Mouse (Mus musculus) T-cell, adult 66 days (primary cell): ENCODE data around the gene Polr3h. TPM values are rescaled to one million over a fixed set of nuclear protein-coding genes. Genes with fewer than 3 reads are reported as not detected.

Experiments
- total RNA-seq, 2 experiments: library from RNA; stranded (reverse); gene quantifications; 3 replicates in 1 of 2; 4 replicates in 1 of 2; pipeline ENCODE4 v1.2.4; 2023

Gene Polr3h
- 10 to 100 TPM; 13.7 to 14.7 TPM for total RNA-seq

DNA sequence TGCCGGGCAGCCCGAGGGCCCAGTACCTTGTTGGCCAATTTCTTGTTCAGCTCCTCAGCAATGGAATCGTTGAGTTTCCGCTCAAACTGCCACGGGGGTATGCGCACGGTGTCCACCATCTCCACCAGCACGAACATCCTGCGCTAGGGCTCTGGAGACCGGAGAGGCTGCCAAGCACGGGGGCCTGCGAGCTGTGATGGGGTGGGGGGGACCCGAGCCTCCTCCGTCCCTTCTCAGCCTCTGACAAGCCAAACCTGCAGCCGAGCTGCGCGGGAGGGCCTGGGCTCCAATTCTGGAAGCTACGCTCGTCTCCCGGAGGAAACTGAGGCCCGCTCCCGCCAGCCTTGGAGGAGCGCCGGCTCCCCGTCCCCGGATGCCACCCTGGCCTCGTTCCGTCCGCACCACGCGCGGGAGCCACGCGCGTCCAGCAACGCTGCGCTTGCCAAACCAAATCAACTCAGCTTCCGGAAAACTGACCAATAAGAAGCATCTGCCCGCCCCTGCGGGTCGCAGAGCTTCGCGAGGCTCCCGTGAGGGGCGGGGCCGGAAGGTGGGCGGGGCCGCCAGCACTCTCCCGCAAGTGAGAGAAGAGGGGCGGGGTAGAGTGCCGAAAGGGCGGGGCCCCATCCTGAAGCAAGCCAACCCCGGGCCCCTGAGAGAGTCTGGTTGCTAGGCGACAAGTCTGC lies at the start of gene Polr3h:
TSS of gene Polr3h (minus strand) at position 481 of the 686 bp plus-strand sequence.

DNA sequence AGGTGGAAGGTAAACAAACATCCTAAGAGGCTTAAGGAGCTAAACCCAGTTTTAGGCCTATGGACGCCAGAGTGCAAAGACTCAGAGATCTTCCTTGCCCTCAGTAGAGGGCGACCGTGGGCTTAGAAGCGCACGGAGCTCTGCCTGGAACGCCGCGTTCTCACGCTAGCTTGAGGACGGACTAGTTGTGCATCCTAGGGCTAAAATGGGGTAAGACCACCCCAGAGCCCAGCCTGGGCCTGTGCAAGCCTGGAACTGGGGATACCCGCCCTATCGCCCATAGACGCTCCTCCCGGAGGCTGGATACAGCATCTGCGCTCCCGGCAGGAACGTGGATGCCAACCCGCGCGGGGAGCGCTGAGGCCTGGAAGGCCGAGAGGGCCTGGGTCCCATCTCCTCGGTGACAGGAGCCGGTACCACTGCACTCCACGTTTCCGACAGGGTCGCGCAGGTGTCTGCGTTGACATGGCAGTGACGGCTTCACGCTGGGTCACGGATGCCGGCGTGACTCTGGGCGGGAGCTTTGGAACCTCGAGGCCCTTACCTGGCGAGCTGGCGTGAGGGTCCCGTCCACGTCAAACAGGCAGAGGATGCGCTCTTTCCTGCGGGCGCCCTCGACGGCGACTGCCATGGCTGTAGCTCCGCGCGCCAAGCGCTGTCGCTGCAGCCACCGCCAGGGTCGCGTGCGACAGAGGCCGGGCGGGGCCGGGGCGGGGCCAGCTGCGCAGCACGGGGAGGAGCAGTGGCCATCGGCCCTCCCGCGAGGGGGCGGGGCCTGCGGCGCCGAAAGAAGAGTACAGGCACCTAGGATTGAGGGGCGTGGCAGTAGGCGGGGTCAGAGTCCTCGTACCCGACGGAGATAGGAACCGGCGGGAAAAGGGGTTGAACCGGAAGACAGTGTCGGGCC lies 34.4 kb upstream of the Polr3h start, which contains the start of gene Pmm1:
TSS of gene Pmm1 (minus strand) at position 760 of the 907 bp plus-strand sequence.

GRCm38 (mm10) chr15:81936679-81937078 lies 10.6 kb upstream of the Polr3h start, which contains the start of gene Csdc2:
Csdc2 (plus strand) TSS chr15:81936759.

DNA sequence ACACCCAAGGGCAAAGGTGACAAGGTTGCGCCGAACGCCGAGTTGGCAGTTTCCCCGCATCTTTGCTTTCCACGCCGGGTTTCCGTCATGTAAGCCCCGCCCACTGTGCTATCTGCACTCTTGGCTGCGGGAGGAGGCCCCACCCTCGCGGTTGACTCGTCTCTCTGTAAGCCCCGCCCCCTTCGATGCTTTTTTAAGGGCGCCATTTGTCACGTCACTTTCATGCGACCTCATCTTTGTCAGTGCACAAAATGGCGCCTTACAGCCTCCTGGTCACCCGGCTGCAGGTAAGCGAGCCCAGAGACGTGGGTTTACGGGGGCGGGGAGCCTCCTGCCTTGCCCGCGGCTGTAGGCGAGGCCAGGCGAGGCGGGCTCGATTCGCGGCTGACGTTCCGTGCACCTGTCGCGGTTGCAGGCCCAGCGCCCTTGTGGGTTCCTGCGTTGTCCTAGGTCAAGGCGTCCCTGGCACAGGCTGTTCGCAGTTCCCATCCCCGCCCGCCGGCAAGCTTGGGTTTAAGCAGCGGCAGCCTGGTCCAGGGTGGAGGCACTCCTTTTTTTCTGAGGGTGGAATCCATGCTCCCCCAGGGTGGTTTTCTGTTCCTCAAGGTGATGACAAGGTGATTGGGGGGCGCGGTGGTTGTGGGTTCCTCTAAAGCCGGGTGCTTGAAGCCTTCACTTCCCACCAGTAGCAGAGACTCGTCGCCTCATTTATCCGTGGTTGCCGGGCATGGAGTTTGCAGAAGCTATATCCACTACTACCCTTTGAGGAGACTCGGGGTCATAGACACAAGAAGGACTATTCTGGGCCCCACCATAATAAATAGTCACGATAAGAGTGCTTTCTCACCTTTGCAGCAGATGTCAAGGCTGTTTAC lies 53.5 kb downstream of the Polr3h start, which contains the start of gene Aco2:
TSS of gene Aco2 (plus strand) at position 48 of the 875 bp plus-strand sequence.

DNA sequence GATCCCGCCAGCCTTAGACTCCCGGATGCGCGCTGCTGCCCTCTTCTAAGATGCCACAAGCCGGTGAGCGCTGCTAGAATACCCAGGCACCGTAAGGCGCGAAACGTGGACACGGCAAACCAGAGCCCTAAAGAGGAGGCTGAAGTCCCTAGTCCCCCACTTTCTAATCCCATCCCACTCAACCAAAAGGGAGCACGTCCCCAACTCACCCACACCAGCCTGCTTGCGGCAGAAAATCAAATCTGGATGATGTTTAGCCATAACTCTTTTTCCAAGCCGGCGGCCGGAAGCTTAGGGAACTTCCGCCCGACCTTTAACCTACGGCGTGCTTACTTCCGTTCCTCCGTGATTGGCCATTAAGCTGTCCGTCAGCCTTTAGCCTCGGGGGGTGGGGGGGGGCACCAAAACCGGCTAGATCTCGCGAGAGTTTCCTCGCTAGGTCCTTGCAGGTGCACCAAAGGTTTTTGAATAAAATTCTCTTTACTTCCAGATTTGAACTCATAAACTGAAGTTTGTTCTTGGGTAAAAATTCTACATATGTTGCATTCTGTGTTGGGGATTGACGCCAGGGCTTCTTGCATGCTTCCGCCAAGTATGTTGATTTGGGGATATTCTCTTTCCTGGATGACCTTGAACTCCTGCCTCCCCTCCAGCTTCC lies 54.3 kb downstream of the Polr3h start, which contains the start of gene Phf5a:
TSS of gene Phf5a (minus strand) at position 308 of the 658 bp plus-strand sequence.

DNA sequence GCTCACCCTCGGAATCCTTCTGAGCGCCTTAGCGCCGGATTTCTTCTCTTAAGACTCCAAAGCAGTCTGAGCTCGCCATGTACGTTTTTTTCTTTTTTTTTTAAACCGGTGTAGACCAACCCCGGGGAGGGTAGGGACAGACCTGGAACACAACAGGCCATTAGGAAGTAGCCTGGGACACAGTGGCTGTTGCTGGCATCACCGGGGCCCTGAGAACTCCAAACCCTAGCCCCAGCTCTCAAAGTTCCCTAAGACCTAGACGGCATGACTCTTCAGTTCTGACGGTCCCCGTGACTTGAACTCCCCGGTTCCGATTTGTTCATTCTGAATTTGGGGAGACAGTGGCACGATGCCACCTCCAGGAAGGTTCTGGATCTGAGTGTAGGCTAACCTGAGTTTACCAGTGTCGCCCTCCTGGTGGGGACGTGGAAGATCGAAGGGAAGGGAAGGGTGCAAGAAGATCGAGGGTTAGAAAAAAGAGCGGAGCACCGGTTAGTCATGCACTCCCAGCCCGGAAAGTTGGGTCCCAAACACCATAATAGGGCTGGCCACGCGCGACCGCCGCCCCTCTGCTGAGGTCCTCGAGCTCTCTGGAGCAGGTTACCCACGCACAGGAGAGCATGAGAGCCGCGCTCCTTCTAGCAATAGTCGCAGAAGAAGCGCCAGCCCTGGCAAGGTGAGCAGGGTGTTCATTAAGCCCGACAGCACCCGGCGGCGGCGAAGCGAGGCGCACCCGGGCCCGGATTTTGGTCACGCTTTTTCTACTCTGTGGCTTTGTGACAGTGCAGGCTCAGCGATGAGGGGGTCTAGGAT lies 67.3 kb downstream of the Polr3h start, which contains the start of gene Tob2:
TSS of gene Tob2 (minus strand) at position 280 of the 813 bp plus-strand sequence.

Other genes with a start within 250 kb of the Polr3h start
- under 1 TPM; 0.61 to 0.83 TPM for gene Chadl, start 229.0 kb downstream of the Polr3h start, total RNA-seq
- 10 to 100 TPM; 23.9 to 25.4 TPM for gene Zc3h7b, start 181.2 kb downstream of the Polr3h start, total RNA-seq
- 100 to 1,000 TPM in 1 of 2 experiments, 10 to 100 TPM in 1; 86.2 to 102 TPM for gene Rangap1, start 180.7 kb downstream of the Polr3h start, total RNA-seq
- gene Tef, start 123.8 kb downstream of the Polr3h start, total RNA-seq, result 10 to 100 TPM; 23.9 to 30.2 TPM
- 10 to 100 TPM; 69.8 to 93.5 TPM for gene Tob2, start 67.4 kb downstream of the Polr3h start, total RNA-seq
- gene Phf5a, start 54.3 kb downstream of the Polr3h start, total RNA-seq, result 10 to 100 TPM; 49.6 to 67.5 TPM
- gene Aco2, start 53.9 kb downstream of the Polr3h start, total RNA-seq, result 100 to 1,000 TPM; 142 to 155 TPM
- not detected for gene Csdc2, start 10.5 kb upstream of the Polr3h start, total RNA-seq
- 10 to 100 TPM; 24.9 to 30.5 TPM for gene Pmm1, start 34.7 kb upstream of the Polr3h start, total RNA-seq
- gene 1700029P11Rik, start 54.3 kb upstream of the Polr3h start, total RNA-seq, result not detected
- gene Xrcc6, start 61.6 kb upstream of the Polr3h start, total RNA-seq, result 10 to 100 TPM; 29.9 to 30.8 TPM
- 10 to 100 TPM; 24.7 to 25.5 TPM for gene Desi1, start 107.6 kb upstream of the Polr3h start, total RNA-seq
- gene Snu13, start 121.4 kb upstream of the Polr3h start, total RNA-seq, result 100 to 1,000 TPM; 106 to 113 TPM
- not detected for gene 4930407I10Rik, start 132.9 kb upstream of the Polr3h start, total RNA-seq
- gene Mei1, start 143.8 kb upstream of the Polr3h start, total RNA-seq, result not detected
- gene Ccdc134, start 201.7 kb upstream of the Polr3h start, total RNA-seq, result 10 to 100 TPM; 33.9 to 38.6 TPM
- 100 to 1,000 TPM; 179 to 196 TPM for gene Srebf2, start 220.9 kb upstream of the Polr3h start, total RNA-seq